Mouse (Mus musculus): ENCODE data around the gene 5430419D17Rik. TPM values are rescaled to one million over a fixed set of nuclear protein-coding genes. Genes with fewer than 3 reads are reported as not detected.

Gene 5430419D17Rik
- polyA plus RNA-seq, 1 experiment: 0.04 TPM

DNA sequence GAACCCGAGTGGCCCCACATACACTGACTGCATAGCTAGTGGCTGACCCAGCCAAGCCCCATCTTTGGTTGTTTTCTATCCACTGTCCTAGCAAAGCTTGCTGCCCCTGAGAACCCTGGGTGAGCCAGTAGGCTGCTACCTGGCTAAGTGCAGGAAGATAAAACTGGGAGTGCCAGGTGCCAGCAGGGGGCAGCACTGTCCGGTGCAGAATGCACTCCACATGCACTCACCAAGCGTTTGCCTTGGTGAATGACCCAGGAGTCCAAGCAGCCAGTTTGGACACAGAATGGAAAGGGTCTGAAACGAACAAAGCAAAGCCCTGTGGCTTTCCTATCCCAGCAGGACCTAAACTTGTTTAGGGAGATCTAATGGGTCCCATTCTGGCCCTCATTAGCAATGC lies 8.5 kb downstream of the 5430419D17Rik start:
- TF ChIP-seq USF1 (IDR thresholded peaks at IDR 0.05; ENCODE audit: low read depth) (no peak), MYOG (IDR thresholded peaks at IDR 0.05; ENCODE audit: control insufficient read depth in 1 of 3, insufficient read depth in 1 of 3, insufficient read length in 2 of 3, low read depth in 2 of 3) (no peak), CEBPB (IDR thresholded peaks at IDR 0.05; ENCODE audit: insufficient read depth, poor library complexity, severe bottlenecking) (no peak), TCF3 (IDR thresholded peaks at IDR 0.05; ENCODE audit: insufficient read length, low read depth) (no peak), POLR2A (IDR thresholded peaks at IDR 0.05; ENCODE audit: insufficient read length, low read depth) (no peak), MAX (IDR thresholded peaks at IDR 0.05; ENCODE audit: low read depth) (no peak), REST (IDR thresholded peaks at IDR 0.05; ENCODE audit: insufficient read depth, insufficient read length) (no peak), SRF (IDR thresholded peaks at IDR 0.05; ENCODE audit: control insufficient read depth, insufficient read length, low read depth) (no peak), TCF12 (IDR thresholded peaks at IDR 0.05; ENCODE audit: insufficient read depth, poor library complexity, severe bottlenecking) (no peak), MYOD1 (IDR thresholded peaks at IDR 0.05; ENCODE audit: control insufficient read depth in 1 of 3, insufficient read length in 2 of 3, low read depth in 2 of 3) (no peak), E2F4 (IDR thresholded peaks at IDR 0.05; ENCODE audit: insufficient read depth) (no peak), POLR2AphosphoS2 (IDR thresholded peaks at IDR 0.05; ENCODE audit: insufficient read length, low read depth) (no peak)
- H3K4me2 ChIP-seq (ENCODE audit: low read depth): no peak overlapping the region

DNA sequence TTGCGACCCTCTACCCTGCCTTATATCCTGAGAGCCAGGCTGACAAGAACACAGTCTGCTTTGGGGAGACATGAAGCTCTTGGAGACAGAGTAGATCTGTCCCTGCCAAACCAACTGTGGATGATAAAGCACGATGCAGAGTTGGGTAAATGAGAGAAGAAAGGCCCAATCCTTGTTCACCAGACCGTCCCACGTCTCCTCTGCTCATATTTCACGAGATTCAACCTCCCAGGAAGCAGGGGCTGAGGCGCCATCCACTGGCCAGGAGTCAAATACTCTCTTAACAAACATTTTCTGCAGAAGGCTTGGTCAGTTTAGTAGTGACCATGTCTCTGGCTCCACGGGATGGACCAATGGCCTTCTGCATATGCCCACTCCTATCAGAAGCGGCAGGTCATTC lies 10.1 kb downstream of the 5430419D17Rik start:
- no peaks in the 10 kb centered on the region for H3K27me3 ChIP-seq (ENCODE audit: control insufficient read depth, insufficient read depth, insufficient read length)
- no peaks in the 10 kb centered on the region for H3K36me3 ChIP-seq (ENCODE audit: control insufficient read depth, insufficient read depth)
- no peak overlapping the region for H3K4me3 ChIP-seq
- TF ChIP-seq MYOG (IDR thresholded peaks at IDR 0.05; ENCODE audit: control insufficient read depth in 1 of 3, insufficient read depth in 1 of 3, insufficient read length in 2 of 3, low read depth in 2 of 3) (no peak), POLR2AphosphoS2 (IDR thresholded peaks at IDR 0.05; ENCODE audit: insufficient read length, low read depth) (no peak), CEBPB (IDR thresholded peaks at IDR 0.05; ENCODE audit: insufficient read depth, poor library complexity, severe bottlenecking) (no peak), POLR2A (IDR thresholded peaks at IDR 0.05; ENCODE audit: insufficient read length, low read depth) (no peak), E2F4 (IDR thresholded peaks at IDR 0.05; ENCODE audit: insufficient read depth) (no peak)
- no peak overlapping the region for H3ac ChIP-seq (ENCODE audit: control insufficient read depth, insufficient read length)
- no peaks in the 10 kb centered on the region for H3K79me2 ChIP-seq (ENCODE audit: control insufficient read depth, insufficient read depth)
- H3K4me2 ChIP-seq (ENCODE audit: low read depth): no peak overlapping the region

More for the DNA sequence above, 8.5 kb downstream of the 5430419D17Rik start:
- no peak overlapping the region for H3ac ChIP-seq (ENCODE audit: control insufficient read depth, insufficient read length)
- H3K36me3 ChIP-seq (ENCODE audit: control insufficient read depth, insufficient read depth): no peaks in the 10 kb centered on the region
- H3K4me3 ChIP-seq: no peak overlapping the region
- no peaks in the 10 kb centered on the region for H3K27me3 ChIP-seq (ENCODE audit: control insufficient read depth, insufficient read depth, insufficient read length)
- no peaks in the 10 kb centered on the region for H3K79me2 ChIP-seq (ENCODE audit: control insufficient read depth, insufficient read depth)

DNA sequence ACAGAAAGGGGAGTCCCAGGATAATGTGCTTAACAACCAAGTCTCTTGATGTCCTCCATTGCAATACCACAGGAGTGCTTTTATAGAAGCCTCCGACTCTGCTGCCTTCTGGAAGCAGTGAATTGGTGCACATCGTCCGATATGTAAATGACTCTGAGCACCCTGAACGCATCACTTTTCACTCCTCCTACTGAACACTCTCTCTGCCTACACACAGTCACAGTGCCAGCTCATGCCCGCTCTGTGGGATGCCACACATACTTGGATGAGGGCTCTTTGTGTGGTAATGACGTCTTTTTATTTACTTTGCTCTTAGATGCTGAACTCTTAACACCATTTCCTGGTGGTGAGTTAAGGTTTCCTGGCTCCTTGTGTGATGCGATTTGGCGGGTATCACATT lies 12.8 kb downstream of the 5430419D17Rik start:
- no peaks in the 10 kb centered on the region for H3K79me2 ChIP-seq (ENCODE audit: control insufficient read depth, insufficient read depth)
- H3K4me3 ChIP-seq: no peak overlapping the region
- TF ChIP-seq CEBPB (IDR thresholded peaks at IDR 0.05; ENCODE audit: insufficient read depth, poor library complexity, severe bottlenecking) (no peak), TCF3 (IDR thresholded peaks at IDR 0.05; ENCODE audit: insufficient read length, low read depth) (no peak), MYOG (IDR thresholded peaks at IDR 0.05; ENCODE audit: control insufficient read depth in 1 of 3, insufficient read depth in 1 of 3, insufficient read length in 2 of 3, low read depth in 2 of 3) (no peak), POLR2AphosphoS2 (IDR thresholded peaks at IDR 0.05; ENCODE audit: insufficient read length, low read depth) (no peak), POLR2A (IDR thresholded peaks at IDR 0.05; ENCODE audit: insufficient read length, low read depth) (no peak), TCF12 (IDR thresholded peaks at IDR 0.05; ENCODE audit: insufficient read depth, poor library complexity, severe bottlenecking) (no peak), USF1 (IDR thresholded peaks at IDR 0.05; ENCODE audit: low read depth) (no peak), SRF (IDR thresholded peaks at IDR 0.05; ENCODE audit: control insufficient read depth, insufficient read length, low read depth) (no peak), MAX (IDR thresholded peaks at IDR 0.05; ENCODE audit: low read depth) (no peak), E2F4 (IDR thresholded peaks at IDR 0.05; ENCODE audit: insufficient read depth) (no peak), MYOD1 (IDR thresholded peaks at IDR 0.05; ENCODE audit: control insufficient read depth in 1 of 3, insufficient read length in 2 of 3, low read depth in 2 of 3) (no peak)
- H3K27me3 ChIP-seq (ENCODE audit: control insufficient read depth, insufficient read depth, insufficient read length): no peaks in the 10 kb centered on the region
- H3ac ChIP-seq (ENCODE audit: control insufficient read depth, insufficient read length): no peak overlapping the region
- peak overlapping the region; percentile 36 for H3K4me2 ChIP-seq (ENCODE audit: low read depth)
- H3K36me3 ChIP-seq (ENCODE audit: control insufficient read depth, insufficient read depth): no peaks in the 10 kb centered on the region

DNA sequence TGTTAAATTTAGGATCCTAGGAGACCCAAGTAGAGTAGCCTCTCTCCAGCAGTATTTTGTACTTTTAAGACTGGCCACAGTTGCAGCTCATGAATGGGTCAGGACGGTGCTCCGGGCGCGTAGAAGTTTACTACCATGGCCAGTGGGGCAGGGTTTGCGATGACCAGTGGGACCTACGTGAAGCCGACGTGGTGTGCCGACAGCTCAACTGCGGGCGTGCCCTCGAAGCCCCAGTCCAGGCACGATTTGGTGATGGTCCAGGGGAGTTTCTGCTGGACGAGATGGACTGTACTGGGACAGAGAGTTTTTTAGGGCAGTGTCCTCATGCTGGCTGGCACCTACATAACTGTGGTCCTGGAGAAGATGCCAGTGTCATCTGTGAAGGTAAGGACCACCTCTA lies 13.8 kb downstream of the 5430419D17Rik start:
- TF ChIP-seq CEBPB (IDR thresholded peaks at IDR 0.05; ENCODE audit: insufficient read depth, poor library complexity, severe bottlenecking): no peak
- no peak for TF ChIP-seq E2F4 (IDR thresholded peaks at IDR 0.05; ENCODE audit: insufficient read depth)
- no peak for TF ChIP-seq TCF12 (IDR thresholded peaks at IDR 0.05; ENCODE audit: insufficient read depth, poor library complexity, severe bottlenecking)
- no peak for TF ChIP-seq MAX (IDR thresholded peaks at IDR 0.05; ENCODE audit: low read depth)
- no peak for TF ChIP-seq POLR2A (IDR thresholded peaks at IDR 0.05; ENCODE audit: insufficient read length, low read depth)
- TF ChIP-seq MYOD1 (IDR thresholded peaks at IDR 0.05; ENCODE audit: control insufficient read depth in 1 of 3, insufficient read length in 2 of 3, low read depth in 2 of 3): no peak
- no peak for TF ChIP-seq TCF3 (IDR thresholded peaks at IDR 0.05; ENCODE audit: insufficient read length, low read depth)
- TF ChIP-seq SRF (IDR thresholded peaks at IDR 0.05; ENCODE audit: control insufficient read depth, insufficient read length, low read depth): no peak
- no peak for TF ChIP-seq REST (IDR thresholded peaks at IDR 0.05; ENCODE audit: insufficient read depth, insufficient read length)
- no peak for TF ChIP-seq POLR2AphosphoS2 (IDR thresholded peaks at IDR 0.05; ENCODE audit: insufficient read length, low read depth)
- TF ChIP-seq USF1 (IDR thresholded peaks at IDR 0.05; ENCODE audit: low read depth): no peak
- TF ChIP-seq MYOG (IDR thresholded peaks at IDR 0.05; ENCODE audit: control insufficient read depth in 1 of 3, insufficient read depth in 1 of 3, insufficient read length in 2 of 3, low read depth in 2 of 3): no peak
- Histone ChIP-seq H3K79me2 (ENCODE audit: control insufficient read depth, insufficient read depth) (no peaks in the 10 kb centered on the region), H3K4me3 (no peak overlapping the region), H3K4me2 (ENCODE audit: low read depth) (no peak overlapping the region), H3K27me3 (ENCODE audit: control insufficient read depth, insufficient read depth, insufficient read length) (no peaks in the 10 kb centered on the region), H3ac (ENCODE audit: control insufficient read depth, insufficient read length) (no peak overlapping the region), H3K36me3 (ENCODE audit: control insufficient read depth, insufficient read depth) (no peaks in the 10 kb centered on the region)

DNA sequence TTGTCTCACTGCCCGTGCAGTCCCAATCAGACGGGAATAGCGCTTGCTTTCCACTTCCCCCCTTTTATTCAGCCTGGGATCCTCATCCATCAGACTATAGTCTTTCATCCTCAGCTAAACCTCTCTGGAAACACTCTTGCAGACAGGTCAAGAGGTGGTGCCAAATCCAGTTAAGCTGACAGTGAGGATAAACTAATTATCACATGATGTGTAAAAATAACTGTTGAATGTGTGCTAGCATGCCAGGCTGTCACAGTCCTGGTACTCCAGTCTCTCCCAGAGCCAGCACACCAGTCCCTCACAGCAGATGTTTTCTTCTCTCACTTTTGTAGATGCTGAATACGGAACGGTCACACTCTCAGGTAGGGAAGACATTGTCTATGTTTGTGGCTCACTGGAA lies 48.9 kb downstream of the 5430419D17Rik start:
- Histone ChIP-seq H3K27me3 (ENCODE audit: control insufficient read depth, insufficient read depth, insufficient read length) (no peaks in the 10 kb centered on the region), H3K4me2 (ENCODE audit: low read depth) (no peak overlapping the region), H3K79me2 (ENCODE audit: control insufficient read depth, insufficient read depth) (no peaks in the 10 kb centered on the region), H3K36me3 (ENCODE audit: control insufficient read depth, insufficient read depth) (no peaks in the 10 kb centered on the region), H3ac (ENCODE audit: control insufficient read depth, insufficient read length) (no peak overlapping the region), H3K4me3 (no peak overlapping the region)
- TF ChIP-seq POLR2AphosphoS2 (IDR thresholded peaks at IDR 0.05; ENCODE audit: insufficient read length, low read depth): no peak
